Mouse (Mus musculus) forebrain, embryonic 12.5 days (tissue): ENCODE results near the gene Atp5d. TPM values are rescaled to one million over a fixed set of nuclear protein-coding genes. Genes with fewer than 3 reads are reported as not detected.
"Not testable (repeated sequence)": the region's sequence is repeated elsewhere in the genome, so short reads cannot be mapped to it uniquely, and the experiment has no call there.

Experiments used
- ATAC-seq: fragments of 200-750 bp; cut with Nextera tagmentation; 2 replicates; pipeline ENCODE4 v1.8.0; 2017; ENCODE audit warnings: moderate TSS enrichment; ENCODE audit not compliant: low FRiP score
- H3K27ac ChIP-seq: fragments of 300-500 bp; sonication (generic); 2 replicates; pipeline ENCODE4 v1.5.1; 2016; ENCODE audit warnings: mild to moderate bottlenecking
- H3K27me3 ChIP-seq: fragments of 300-500 bp; sonication (generic); 2 replicates; pipeline ENCODE4 v1.6.1; 2016; ENCODE audit warnings: mild to moderate bottlenecking
- H3K36me3 ChIP-seq: fragments of 300-500 bp; sonication (generic); replicated peaks from 2 replicates; pipeline ENCODE4 v1.6.1; 2016; ENCODE audit warnings: mild to moderate bottlenecking
- H3K4me1 ChIP-seq: fragments of 300-500 bp; sonication (generic); 2 replicates; pipeline ENCODE4 v1.6.1; 2016
- H3K4me2 ChIP-seq: fragments of 300-500 bp; sonication (generic); 2 replicates; pipeline ENCODE4 v1.6.1; 2016; ENCODE audit warnings: mild to moderate bottlenecking, moderate library complexity
- H3K4me3 ChIP-seq: fragments of 300-500 bp; sonication (generic); replicated peaks from 2 replicates; pipeline ENCODE4 v1.5.1; 2016; ENCODE audit warnings: mild to moderate bottlenecking
- H3K9ac ChIP-seq: fragments of 300-500 bp; sonication (generic); 2 replicates; pipeline ENCODE4 v1.6.1; 2016; ENCODE audit warnings: mild to moderate bottlenecking
- H3K9me3 ChIP-seq: fragments of 300-500 bp; sonication (generic); 2 replicates; pipeline ENCODE4 v1.6.1; 2016
- WGBS: fragments of 180-500 bp; shearing (Covaris S2); methylation state at CpG from one replicate; pipeline ENCODE4 v1.1.7; 2016; 5-methylcytosine and 5-hydroxymethylcytosine counted together
- polyA plus RNA-seq: library from polyadenylated mRNA; unstranded; fragments of >200 nt; fragmentation: Nextera tagmentation; extraction: Ambion mirVana; gene quantifications from 2 replicates; pipeline ENCODE4 v1.2.1, GENCODE M21; 2016

Gene Atp5d
- polyA plus RNA-seq, 1 experiment from 2014 or later, result 428 TPM

- Histone ChIP-seq H3K4me1 (peaks cover 78% of the 10 kb centered on the region), H3K27ac (peak overlapping the region; percentile 90), H3K9me3 (no peaks in the 10 kb centered on the region), H3K4me2 (peak overlapping the region; percentile 75), H3K27me3 (peaks cover 17% of the 10 kb centered on the region), H3K36me3 (peaks cover 31% of the 10 kb centered on the region), H3K4me3 (peak overlapping the region; percentile 46), H3K9ac (peak overlapping the region; percentile 49)
- ATAC-seq, result peak; percentile 86
- under 1% methylated on average over 54 of the region's 55 CpGs for WGBS
Observed at GRCm38 (mm10) chr10:80159561-80160454, 21.4 kb downstream of the Atp5d start.

- Histone ChIP-seq H3K27me3 (peaks cover 17% of the 10 kb centered on the region), H3K4me2 (peak overlapping the region; percentile 75), H3K4me1 (peaks cover 77% of the 10 kb centered on the region), H3K9me3 (no peaks in the 10 kb centered on the region), H3K36me3 (peaks cover 22% of the 10 kb centered on the region), H3K4me3 (peak overlapping the region; percentile 46), H3K9ac (peak overlapping the region; percentile 45), H3K27ac (peak overlapping the region; percentile 90)
- WGBS, result 3% methylated on average over 33 of the region's 33 CpGs
- ATAC-seq, result no peak
Observed at GRCm38 (mm10) chr10:80160455-80161371, 22.3 kb downstream of the Atp5d start.

GRCm38 (mm10) chr10:80161522-80162242 is 23.2 kb downstream of the Atp5d start:
- peak overlapping the region; percentile 46 for H3K4me3 ChIP-seq
- peak overlapping the region; percentile 75 for H3K4me2 ChIP-seq
- H3K36me3 ChIP-seq, result peaks cover 12% of the 10 kb centered on the region
- peaks cover 76% of the 10 kb centered on the region for H3K4me1 ChIP-seq
- WGBS, result 10% methylated on average over 7 of the region's 7 CpGs
- H3K27ac ChIP-seq, result peak overlapping the region; percentile 90
- peaks cover 17% of the 10 kb centered on the region for H3K27me3 ChIP-seq
- no peaks in the 10 kb centered on the region for H3K9me3 ChIP-seq
- no peak for ATAC-seq
- H3K9ac ChIP-seq, result peak overlapping the region; percentile 45

- Histone ChIP-seq H3K4me3 (no peak overlapping the region), H3K36me3 (peaks cover 7% of the 10 kb centered on the region), H3K9ac (no peak overlapping the region), H3K4me1 (peaks cover 76% of the 10 kb centered on the region), H3K9me3 (no peaks in the 10 kb centered on the region), H3K4me2 (no peak overlapping the region), H3K27ac (no peak overlapping the region), H3K27me3 (peaks cover 17% of the 10 kb centered on the region)
- ATAC-seq, result no peak
- WGBS, result 80% methylated on average over 3 of the region's 3 CpGs
Observed at GRCm38 (mm10) chr10:80162243-80162608, 23.8 kb downstream of the Atp5d start.

GRCm38 (mm10) chr10:80162716-80163299 is 24.4 kb downstream of the Atp5d start:
- H3K9ac ChIP-seq, result no peak overlapping the region
- no peaks in the 10 kb centered on the region for H3K9me3 ChIP-seq
- no peak overlapping the region for H3K4me2 ChIP-seq
- 83% methylated on average over 6 of the region's 6 CpGs for WGBS
- 0 out of 2 replicates have a peak, but pooled peaks cover 2% of the 10 kb centered on the region for H3K36me3 ChIP-seq
- H3K4me1 ChIP-seq, result peaks cover 70% of the 10 kb centered on the region
- H3K27ac ChIP-seq, result no peak overlapping the region
- ATAC-seq, result no peak
- H3K4me3 ChIP-seq, result no peak overlapping the region
- H3K27me3 ChIP-seq, result peaks cover 17% of the 10 kb centered on the region

GRCm38 (mm10) chr10:80163721-80164120 is 25.3 kb downstream of the Atp5d start:
- WGBS, result 79% methylated on average over 8 of the region's 8 CpGs
- Histone ChIP-seq H3K27me3 (peaks cover 17% of the 10 kb centered on the region), H3K9me3 (no peaks in the 10 kb centered on the region), H3K4me2 (0 out of 2 replicates have a peak overlapping the region, but pooled peaks have one; percentile 3), H3K4me3 (no peak overlapping the region), H3K36me3 (no peaks in the 10 kb centered on the region), H3K9ac (no peak overlapping the region), H3K27ac (no peak overlapping the region), H3K4me1 (peaks cover 65% of the 10 kb centered on the region)
- no peak for ATAC-seq

- H3K4me3 ChIP-seq, result peak overlapping the region; percentile 39
- peak overlapping the region; percentile 62 for H3K9ac ChIP-seq
- no peaks in the 10 kb centered on the region for H3K36me3 ChIP-seq
- ATAC-seq, result peak; percentile 5; the same call in 1 of the 2 replicates
- peak overlapping the region; percentile 74 for H3K4me2 ChIP-seq
- peaks cover 65% of the 10 kb centered on the region for H3K4me1 ChIP-seq
- peaks cover 17% of the 10 kb centered on the region for H3K27me3 ChIP-seq
- WGBS, result 11% methylated on average over 43 of the region's 44 CpGs
- H3K9me3 ChIP-seq, result no peaks in the 10 kb centered on the region
- H3K27ac ChIP-seq, result peak overlapping the region; percentile 75
Observed at GRCm38 (mm10) chr10:80164161-80164997, 25.9 kb downstream of the Atp5d start.

- no peaks in the 10 kb centered on the region for H3K9me3 ChIP-seq
- H3K4me3 ChIP-seq, result peak overlapping the region; percentile 39
- peak overlapping the region; percentile 74 for H3K4me2 ChIP-seq
- peaks cover 66% of the 10 kb centered on the region for H3K4me1 ChIP-seq
- H3K9ac ChIP-seq, result peak overlapping the region; percentile 62
- peaks cover 17% of the 10 kb centered on the region for H3K27me3 ChIP-seq
- ATAC-seq, result peak; percentile 39
- peak overlapping the region; percentile 75 for H3K27ac ChIP-seq
- H3K36me3 ChIP-seq, result peaks cover 3% of the 10 kb centered on the region
- under 1% methylated on average over 17 of the region's 17 CpGs for WGBS
Observed at GRCm38 (mm10) chr10:80164998-80165344, 26.5 kb downstream of the Atp5d start.

- WGBS, result 13% methylated on average over 20 of the region's 20 CpGs
- Histone ChIP-seq H3K4me2 (peak within 1 kb of the TSS; percentile 91), H3K4me3 (peak within 1 kb of the TSS; percentile 93), H3K27ac (peak within 1 kb of the TSS; percentile 99), H3K36me3 (peaks cover 9% of the 10 kb centered on the region), H3K4me1 (peaks cover 66% of the 10 kb centered on the region), H3K27me3 (peaks cover 17% of the 10 kb centered on the region), H3K9ac (peak within 1 kb of the TSS; percentile 62), H3K9me3 (no peaks in the 10 kb centered on the region)
- no peak for ATAC-seq
Observed at GRCm38 (mm10) chr10:80165392-80166128, 27.1 kb downstream of the Atp5d start, which contains the start of gene Cirbp. Cirbp (plus strand) TSS chr10:80165985.

GRCm38 (mm10) chr10:80166136-80166535 is 27.7 kb downstream of the Atp5d start:
- not testable (repeated sequence) for H3K9me3 ChIP-seq, H3K4me3 ChIP-seq, ATAC-seq
- peak overlapping the region; percentile 75 for H3K27ac ChIP-seq
- peaks cover 17% of the 10 kb centered on the region for H3K27me3 ChIP-seq
- peaks cover 64% of the 10 kb centered on the region for H3K4me1 ChIP-seq
- WGBS, result 87% methylated on average over 4 of the region's 4 CpGs
- H3K9ac ChIP-seq, result peak overlapping the region; percentile 25; the same call in 1 of the 2 replicates
- peaks cover 15% of the 10 kb centered on the region for H3K36me3 ChIP-seq
- H3K4me2 ChIP-seq, result peak overlapping the region; percentile 74
